Mouse (Mus musculus): ENCODE results near the gene Rgs7. TPM values are rescaled to one million over a fixed set of nuclear protein-coding genes. Genes with fewer than 3 reads are reported as not detected.
A peak's percentile ranks its signal among the peaks of the same experiment; 100 is the strongest.

Gene Rgs7
- polyA plus RNA-seq, 1 experiment from 2014 or later: 0.53 TPM

GRCm38 (mm10) chr1:175300404-175300803, 191.9 kb downstream of the Rgs7 start:
- Histone ChIP-seq H3K27ac (replicated peaks) (no peak overlapping the region), H3K4me1 (no peaks in the 10 kb centered on the region), H3K4me3 (no peak overlapping the region), H3K9me3 (no peaks in the 10 kb centered on the region), H3K4me2 (no peak overlapping the region), H3K27me3 (replicated peaks) (no peaks in the 10 kb centered on the region), H3K9ac (no peak overlapping the region), H3K36me3 (no peaks in the 10 kb centered on the region)
- ATAC-seq (ENCODE audit: extremely low read depth, insufficient number of reproducible peaks, low FRiP score, low TSS enrichment): no peak
- 57% methylated on average over 3 of the region's 3 CpGs for WGBS

DNA sequence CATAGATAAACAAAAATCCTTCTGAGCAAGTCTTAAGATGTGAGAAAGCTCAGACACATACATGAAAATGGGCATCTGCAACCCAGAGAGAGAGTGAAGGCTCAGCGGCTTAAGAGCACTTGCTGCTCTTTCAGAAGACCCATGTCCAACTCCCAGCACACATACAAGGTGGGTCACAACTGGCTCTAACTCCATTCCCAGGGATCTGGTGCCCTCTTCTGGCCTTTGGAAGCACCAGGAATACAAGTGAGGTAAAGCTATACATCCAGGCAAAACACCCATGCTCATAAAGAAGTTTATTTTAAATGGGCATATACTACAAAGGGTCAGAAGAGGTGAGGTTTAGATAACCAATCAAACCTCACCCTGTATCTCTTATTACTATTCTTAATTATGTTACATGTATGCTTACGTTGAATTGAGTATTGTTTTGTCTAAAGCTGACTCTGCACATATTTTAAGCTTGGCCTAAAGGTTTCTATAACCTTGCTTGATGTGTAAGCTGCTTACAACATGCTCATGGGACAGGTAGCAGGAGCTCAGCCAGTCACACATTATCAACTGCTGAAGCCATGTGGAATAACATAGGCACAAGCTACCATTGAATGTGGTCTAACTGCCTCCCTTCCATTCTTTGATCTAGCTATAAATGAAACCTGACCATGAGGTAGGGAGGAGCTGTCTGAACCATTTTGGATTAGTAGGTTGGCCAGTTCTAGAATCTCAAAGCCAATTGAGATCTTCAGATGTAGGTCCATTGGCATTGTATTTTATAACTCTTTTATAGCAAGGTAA, 192.5 kb downstream of the Rgs7 start:
- Histone ChIP-seq H3K4me2 (no peak overlapping the region), H3K36me3 (no peaks in the 10 kb centered on the region), H3K9ac (no peak overlapping the region), H3K27ac (replicated peaks) (no peak overlapping the region), H3K4me3 (no peak overlapping the region), H3K9me3 (no peaks in the 10 kb centered on the region), H3K4me1 (no peaks in the 10 kb centered on the region), H3K27me3 (replicated peaks) (no peaks in the 10 kb centered on the region)
- no peak for ATAC-seq (ENCODE audit: extremely low read depth, insufficient number of reproducible peaks, low FRiP score, low TSS enrichment)
- WGBS: 87% methylated on average over 2 of the region's 2 CpGs

GRCm38 (mm10) chr1:175296906-175297305, 195.4 kb downstream of the Rgs7 start:
- H3K27me3 ChIP-seq (replicated peaks): no peaks in the 10 kb centered on the region
- H3K4me1 ChIP-seq: no peaks in the 10 kb centered on the region
- no peak overlapping the region for H3K4me2 ChIP-seq
- H3K4me3 ChIP-seq: no peak overlapping the region
- no peaks in the 10 kb centered on the region for H3K9me3 ChIP-seq
- H3K27ac ChIP-seq (replicated peaks): no peak overlapping the region
- no peak overlapping the region for H3K9ac ChIP-seq
- no peak for ATAC-seq (ENCODE audit: extremely low read depth, insufficient number of reproducible peaks, low FRiP score, low TSS enrichment)
- 87% methylated on average over 1 of the region's 1 CpGs for WGBS
- no peaks in the 10 kb centered on the region for H3K36me3 ChIP-seq

DNA sequence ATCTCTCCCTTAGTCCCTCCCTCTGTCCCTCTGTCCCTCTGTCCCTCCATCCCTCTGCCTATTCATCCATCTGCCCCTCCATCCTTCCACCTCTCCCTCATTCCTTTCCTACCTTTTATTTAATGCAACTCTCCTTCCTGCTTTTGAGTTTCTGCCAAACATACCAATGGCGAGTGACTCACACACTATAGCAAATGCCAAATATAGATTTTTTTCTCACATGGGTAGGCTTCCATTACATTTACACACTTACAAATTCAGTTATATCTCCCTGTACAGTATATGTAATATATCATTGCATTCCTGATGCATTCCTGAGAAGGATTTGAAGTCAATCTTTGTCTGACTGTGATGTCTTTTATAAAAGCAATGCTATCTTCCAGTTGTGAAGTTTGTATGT, 202.2 kb downstream of the Rgs7 start:
- H3K4me3 ChIP-seq: no peak overlapping the region
- H3K4me1 ChIP-seq: no peaks in the 10 kb centered on the region
- H3K9ac ChIP-seq: no peak overlapping the region
- no peaks in the 10 kb centered on the region for H3K9me3 ChIP-seq
- ATAC-seq (ENCODE audit: extremely low read depth, insufficient number of reproducible peaks, low FRiP score, low TSS enrichment): no peak
- WGBS: 59% methylated on average over 1 of the region's 1 CpGs
- no peaks in the 10 kb centered on the region for H3K27me3 ChIP-seq (replicated peaks)
- H3K27ac ChIP-seq (replicated peaks): no peak overlapping the region
- no peaks in the 10 kb centered on the region for H3K36me3 ChIP-seq
- H3K4me2 ChIP-seq: no peak overlapping the region

DNA sequence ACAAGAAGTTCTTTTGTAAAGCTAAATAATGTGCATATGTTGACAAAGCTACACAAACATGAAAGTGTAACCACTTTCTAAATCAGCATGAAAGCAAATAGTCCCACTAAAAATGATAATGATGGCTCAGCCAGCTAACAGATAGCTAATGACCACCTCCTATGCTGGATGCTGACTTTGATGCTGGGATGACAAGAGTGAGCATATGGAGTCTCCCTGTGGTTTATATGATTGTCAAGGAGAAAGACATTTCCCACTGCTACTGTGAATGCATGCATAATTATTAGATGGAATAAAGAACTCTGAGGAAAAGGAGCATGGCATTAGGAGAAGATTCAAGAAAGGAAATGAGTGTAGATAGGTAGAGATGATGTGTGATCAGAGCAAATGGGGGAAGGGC, 230.0 kb downstream of the Rgs7 start:
- no peak for ATAC-seq (ENCODE audit: extremely low read depth, insufficient number of reproducible peaks, low FRiP score, low TSS enrichment)
- Histone ChIP-seq H3K4me3 (no peak overlapping the region), H3K9me3 (no peaks in the 10 kb centered on the region), H3K9ac (no peak overlapping the region), H3K27me3 (replicated peaks) (no peaks in the 10 kb centered on the region), H3K4me1 (no peaks in the 10 kb centered on the region), H3K27ac (replicated peaks) (no peak overlapping the region), H3K36me3 (no peaks in the 10 kb centered on the region), H3K4me2 (no peak overlapping the region)

GRCm38 (mm10) chr1:175259374-175259773, 232.9 kb downstream of the Rgs7 start:
- Histone ChIP-seq H3K9ac (no peak overlapping the region), H3K4me3 (no peak overlapping the region), H3K4me2 (no peak overlapping the region), H3K9me3 (no peaks in the 10 kb centered on the region), H3K36me3 (no peaks in the 10 kb centered on the region), H3K27me3 (replicated peaks) (no peaks in the 10 kb centered on the region), H3K27ac (replicated peaks) (no peak overlapping the region), H3K4me1 (peaks cover 6% of the 10 kb centered on the region)
- 52% methylated on average over 1 of the region's 1 CpGs for WGBS
- no peak for ATAC-seq (ENCODE audit: extremely low read depth, insufficient number of reproducible peaks, low FRiP score, low TSS enrichment)

GRCm38 (mm10) chr1:175255224-175255623, 237.1 kb downstream of the Rgs7 start:
- Histone ChIP-seq H3K27me3 (replicated peaks) (no peaks in the 10 kb centered on the region), H3K36me3 (no peaks in the 10 kb centered on the region), H3K9ac (no peak overlapping the region), H3K4me2 (no peak overlapping the region), H3K9me3 (no peaks in the 10 kb centered on the region), H3K4me1 (peaks cover 6% of the 10 kb centered on the region), H3K4me3 (no peak overlapping the region), H3K27ac (replicated peaks) (peak overlapping the region; percentile 25; the same call in 1 of the 2 replicates)
- WGBS: 37% methylated on average over 3 of the region's 3 CpGs
- no peak for ATAC-seq (ENCODE audit: extremely low read depth, insufficient number of reproducible peaks, low FRiP score, low TSS enrichment)

GRCm38 (mm10) chr1:175254724-175255123, 237.6 kb downstream of the Rgs7 start:
- H3K36me3 ChIP-seq: no peaks in the 10 kb centered on the region

DNA sequence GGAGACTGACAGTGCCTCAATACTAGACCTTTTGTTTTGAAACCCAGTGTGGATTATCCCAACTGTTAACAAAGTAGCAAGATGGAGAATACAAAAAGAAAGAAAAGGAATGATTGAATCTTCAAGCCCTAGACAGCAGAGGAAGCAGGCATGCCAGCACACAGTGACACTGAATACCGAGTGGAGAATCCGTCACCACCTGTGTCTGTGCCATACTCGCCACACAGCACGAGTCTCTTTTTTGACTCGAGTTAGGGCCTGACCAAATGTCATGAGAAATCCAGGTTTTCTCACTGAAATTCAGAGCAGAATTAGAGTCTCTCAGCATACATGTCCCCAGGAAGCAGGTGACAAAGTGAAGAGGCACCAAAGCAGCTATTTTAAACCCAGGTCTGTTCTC, 250.2 kb downstream of the Rgs7 start:
- no peaks in the 10 kb centered on the region for H3K36me3 ChIP-seq
- ATAC-seq (ENCODE audit: extremely low read depth, insufficient number of reproducible peaks, low FRiP score, low TSS enrichment): no peak
- no peaks in the 10 kb centered on the region for H3K27me3 ChIP-seq (replicated peaks)
- no peaks in the 10 kb centered on the region for H3K9me3 ChIP-seq
- H3K4me3 ChIP-seq: no peak overlapping the region
- H3K4me2 ChIP-seq: no peak overlapping the region
- no peaks in the 10 kb centered on the region for H3K4me1 ChIP-seq
- no peak overlapping the region for H3K9ac ChIP-seq
- no peak overlapping the region for H3K27ac ChIP-seq (replicated peaks)
- WGBS: 65% methylated on average over 5 of the region's 5 CpGs

More at GRCm38 (mm10) chr1:175254724-175255123, 237.6 kb downstream of the Rgs7 start:
- Histone ChIP-seq H3K27ac (replicated peaks) (peak overlapping the region; percentile 25; the same call in 1 of the 2 replicates), H3K4me1 (peaks cover 6% of the 10 kb centered on the region), H3K4me2 (no peak overlapping the region), H3K9me3 (no peaks in the 10 kb centered on the region), H3K4me3 (no peak overlapping the region), H3K27me3 (replicated peaks) (no peaks in the 10 kb centered on the region), H3K9ac (no peak overlapping the region)
- 33% methylated on average over 3 of the region's 3 CpGs for WGBS
- no peak for ATAC-seq (ENCODE audit: extremely low read depth, insufficient number of reproducible peaks, low FRiP score, low TSS enrichment)

DNA sequence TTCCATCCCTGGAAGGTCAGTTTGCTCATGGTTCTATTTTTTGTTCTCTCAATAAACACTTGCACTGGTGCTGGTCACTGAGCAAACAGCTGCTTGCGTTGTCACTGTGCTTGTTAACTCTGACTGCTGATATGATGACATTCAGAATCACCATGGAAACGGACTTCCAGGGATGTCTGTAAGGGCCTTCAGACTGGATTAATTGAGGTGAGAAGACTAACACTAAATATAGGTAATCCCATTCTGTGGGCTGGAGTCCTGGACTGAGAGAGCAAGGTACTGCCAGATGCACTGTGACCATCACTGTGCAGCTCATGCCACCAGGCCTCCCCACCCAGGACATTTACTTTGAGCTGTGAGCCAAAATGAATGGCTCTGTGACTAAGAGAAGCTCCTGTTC, 252.2 kb downstream of the Rgs7 start:
- Histone ChIP-seq H3K4me2 (no peak overlapping the region), H3K27me3 (replicated peaks) (no peaks in the 10 kb centered on the region), H3K36me3 (no peaks in the 10 kb centered on the region), H3K27ac (replicated peaks) (no peak overlapping the region), H3K4me1 (no peaks in the 10 kb centered on the region), H3K9me3 (no peaks in the 10 kb centered on the region), H3K4me3 (no peak overlapping the region), H3K9ac (no peak overlapping the region)
- WGBS: 43% methylated on average over 2 of the region's 2 CpGs
- no peak for ATAC-seq (ENCODE audit: extremely low read depth, insufficient number of reproducible peaks, low FRiP score, low TSS enrichment)

GRCm38 (mm10) chr1:175221593-175222500, 270.5 kb downstream of the Rgs7 start:
- Histone ChIP-seq H3K27me3 (replicated peaks) (no peaks in the 10 kb centered on the region), H3K4me1 (no peaks in the 10 kb centered on the region), H3K27ac (replicated peaks) (no peak overlapping the region), H3K9me3 (no peaks in the 10 kb centered on the region), H3K9ac (no peak overlapping the region), H3K4me2 (no peak overlapping the region), H3K36me3 (no peaks in the 10 kb centered on the region), H3K4me3 (no peak overlapping the region)
- ATAC-seq (ENCODE audit: extremely low read depth, insufficient number of reproducible peaks, low FRiP score, low TSS enrichment): no peak
- 84% methylated on average over 3 of the region's 3 CpGs for WGBS
